Mouse (Mus musculus): ENCODE measurements around the gene Ikzf3.
A peak's percentile ranks its signal among the peaks of the same experiment; 100 is the strongest.

Gene Ikzf3

GRCm38 (mm10) chr11:98470795-98471194 is 75.0 kb downstream of the Ikzf3 start:
- DNase-seq: no peak

- DNase-seq: peak; percentile 62
Measured at GRCm38 (mm10) chr11:98469761-98470714, 75.8 kb downstream of the Ikzf3 start.

- peak; percentile 54 for DNase-seq
Measured at GRCm38 (mm10) chr11:98464516-98464915, 81.3 kb downstream of the Ikzf3 start.

GRCm38 (mm10) chr11:98463911-98464310 is 81.9 kb downstream of the Ikzf3 start:
- DNase-seq: peak; percentile 73

GRCm38 (mm10) chr11:98462255-98462654 is 83.6 kb downstream of the Ikzf3 start:
- no peak for DNase-seq

GRCm38 (mm10) chr11:98461109-98461720 is 84.6 kb downstream of the Ikzf3 start:
- DNase-seq: peak; percentile 54

GRCm38 (mm10) chr11:98459860-98460259 is 86.0 kb downstream of the Ikzf3 start:
- no peak for DNase-seq

GRCm38 (mm10) chr11:98459071-98459741 is 86.6 kb downstream of the Ikzf3 start:
- DNase-seq: peak; percentile 86

GRCm38 (mm10) chr11:98458121-98458990 is 87.5 kb downstream of the Ikzf3 start:
- DNase-seq: no peak

- peak; percentile 99 for DNase-seq
Measured at GRCm38 (mm10) chr11:98457367-98458120, 88.3 kb downstream of the Ikzf3 start.

- DNase-seq: no peak
Measured at GRCm38 (mm10) chr11:98456945-98457344, 88.9 kb downstream of the Ikzf3 start.

- DNase-seq: no peak
Measured at GRCm38 (mm10) chr11:98456545-98456944, 89.3 kb downstream of the Ikzf3 start.

GRCm38 (mm10) chr11:98455484-98455883 is 90.3 kb downstream of the Ikzf3 start:
- DNase-seq: no peak

GRCm38 (mm10) chr11:98449921-98450771 is 95.7 kb downstream of the Ikzf3 start:
- DNase-seq: no peak

- no peak for DNase-seq
Measured at GRCm38 (mm10) chr11:98449419-98449818, 96.4 kb downstream of the Ikzf3 start.

GRCm38 (mm10) chr11:98448191-98448790 is 97.5 kb downstream of the Ikzf3 start:
- DNase-seq: no peak

GRCm38 (mm10) chr11:98447475-98447834 is 98.4 kb downstream of the Ikzf3 start:
- no peak for DNase-seq

- no peak for DNase-seq
Measured at GRCm38 (mm10) chr11:98446562-98447474, 99.0 kb downstream of the Ikzf3 start.

GRCm38 (mm10) chr11:98446213-98446561 is 99.6 kb downstream of the Ikzf3 start, which contains the start of gene Grb7:
TSS of gene Grb7 (plus strand) at chr11:98446394.
- DNase-seq: no peak

Measured in thymus, postnatal 25 days (tissue).